Mouse (Mus musculus): Measurements from ENCODE around the gene Hs6st2.

The Hs6st2 gene

GRCm38 (mm10) chrX:51681756-51682155 is at the start of gene Hs6st2:
TSS of gene Hs6st2 (minus strand) at chrX:51681856.
- no peak for DNase-seq

DNA sequence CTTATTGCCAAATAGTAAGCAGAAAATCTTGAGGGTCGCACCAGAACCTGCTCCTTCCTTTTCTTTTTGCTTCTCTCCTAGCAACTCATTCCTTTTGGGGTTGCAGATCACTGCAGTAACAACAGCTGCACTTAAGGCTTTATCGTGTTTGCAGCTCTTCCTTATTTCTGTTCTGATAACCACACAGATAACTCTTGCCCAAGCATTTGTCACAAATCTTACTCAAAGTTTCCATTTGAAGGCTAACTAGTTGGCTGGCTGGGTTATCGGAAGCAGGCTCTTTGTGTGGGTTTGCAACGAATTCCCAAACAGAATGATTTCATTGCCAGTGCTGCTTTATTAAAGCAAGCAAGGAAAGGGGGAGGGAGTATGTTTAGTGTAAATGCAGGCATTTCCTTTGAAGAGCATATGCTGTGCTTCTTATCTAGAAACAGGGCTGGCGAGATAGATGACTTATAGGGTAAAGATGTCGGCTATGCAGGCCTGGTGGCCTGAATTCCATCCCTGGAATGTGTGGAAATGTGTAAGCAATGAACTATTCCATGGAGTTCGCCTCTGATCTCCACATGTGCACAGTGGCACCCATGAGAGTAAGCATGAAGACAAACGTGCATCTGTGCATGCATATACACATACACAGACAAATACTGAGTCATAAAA is 32.6 kb upstream of the Hs6st2 start:
- DNase-seq = no peak

DNA sequence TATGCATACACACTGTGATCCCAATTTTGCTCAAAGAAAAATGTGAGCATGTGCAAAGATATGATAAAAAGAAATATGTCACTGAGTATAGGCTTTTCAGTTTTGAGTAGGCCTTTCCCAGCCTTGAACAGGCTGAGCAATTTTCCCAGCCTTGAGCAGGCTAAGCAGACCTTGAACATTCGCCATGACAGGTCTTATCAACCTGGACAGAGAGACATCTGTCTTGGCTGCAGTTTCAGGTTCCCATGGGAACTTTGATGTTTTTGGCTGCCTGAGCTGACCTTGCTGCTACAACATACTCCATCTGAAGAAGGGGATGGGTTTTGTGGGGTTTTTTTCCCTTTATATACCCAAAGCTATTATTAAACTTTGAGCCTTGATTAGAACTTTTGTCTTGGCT is 31.3 kb upstream of the Hs6st2 start:
- no peak for DNase-seq

GRCm38 (mm10) chrX:51702823-51703222 is 21.2 kb upstream of the Hs6st2 start:
- no peak for DNase-seq

DNA sequence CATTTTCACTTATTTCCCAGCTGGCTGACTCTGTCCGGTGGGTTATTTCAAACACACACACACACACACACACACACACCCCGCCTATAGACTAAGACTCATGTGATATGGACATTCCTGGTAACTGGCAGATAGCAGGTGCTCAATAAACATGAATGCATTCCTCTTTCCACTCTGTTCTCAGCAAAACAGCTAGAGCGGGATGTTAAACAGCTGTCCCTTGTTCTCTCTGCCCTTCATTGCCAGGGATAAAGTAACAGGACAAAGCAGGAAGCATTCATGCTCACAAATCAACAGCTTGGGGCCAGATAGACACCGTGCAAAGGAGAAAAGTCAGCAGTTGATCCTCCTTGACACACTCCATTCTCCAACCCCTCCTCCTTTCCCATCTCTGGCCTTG is 17.4 kb upstream of the Hs6st2 start:
- no peak for DNase-seq

DNA sequence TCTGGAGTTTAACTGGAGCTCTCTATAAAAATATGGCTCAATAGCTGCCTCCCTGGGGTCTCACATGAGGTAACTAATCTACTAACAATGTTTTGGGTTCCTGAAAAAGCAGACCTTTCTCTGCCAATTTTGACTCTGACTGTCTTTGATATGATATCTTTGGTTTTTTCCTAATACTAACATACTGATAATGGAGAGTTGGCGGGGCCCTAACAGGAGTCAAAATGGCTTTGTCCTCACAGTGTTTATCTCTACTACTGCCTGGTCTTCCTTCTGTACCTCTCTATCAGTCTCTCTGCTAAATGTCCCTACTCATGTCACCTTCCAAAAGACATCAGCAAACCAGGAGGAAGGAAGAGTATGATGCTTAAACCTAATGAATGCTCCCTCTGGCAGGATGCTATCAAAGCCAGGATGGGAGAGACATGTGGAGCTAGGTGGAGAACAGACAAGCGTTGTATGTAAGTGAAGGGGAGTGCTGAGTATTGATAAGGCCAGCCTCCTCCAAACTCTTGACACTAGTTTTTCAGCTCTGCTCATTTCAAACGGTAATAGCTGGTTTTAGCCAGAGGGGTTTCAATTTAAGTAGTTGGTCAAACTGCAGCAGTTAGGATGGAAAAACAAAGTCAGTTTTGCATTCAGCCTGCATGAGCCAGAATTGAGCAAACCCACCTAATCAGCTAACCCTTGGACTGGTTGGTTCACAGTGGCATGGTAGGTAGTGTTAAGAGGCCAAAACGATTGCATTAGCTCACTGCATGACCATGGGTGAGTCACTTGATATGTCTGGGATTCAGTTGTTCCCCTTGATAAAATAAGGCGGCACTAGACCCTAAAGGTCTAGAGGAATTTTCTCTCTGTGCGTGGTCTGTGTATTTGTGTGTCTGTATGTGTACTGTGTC is 4.6 kb upstream of the Hs6st2 start:
- DNase-seq = no peak

- no peak for DNase-seq
Observed at GRCm38 (mm10) chrX:51684336-51685056, 2.8 kb upstream of the Hs6st2 start.

GRCm38 (mm10) chrX:51681170-51681667 is 437 bp downstream of the Hs6st2 start:
- DNase-seq = peak; percentile 42

- peak; percentile 67 for DNase-seq
Observed at GRCm38 (mm10) chrX:51680428-51681169, 1.1 kb downstream of the Hs6st2 start.

- peak; percentile 7 for DNase-seq
Observed at GRCm38 (mm10) chrX:51679601-51680427, 1.8 kb downstream of the Hs6st2 start.

DNA sequence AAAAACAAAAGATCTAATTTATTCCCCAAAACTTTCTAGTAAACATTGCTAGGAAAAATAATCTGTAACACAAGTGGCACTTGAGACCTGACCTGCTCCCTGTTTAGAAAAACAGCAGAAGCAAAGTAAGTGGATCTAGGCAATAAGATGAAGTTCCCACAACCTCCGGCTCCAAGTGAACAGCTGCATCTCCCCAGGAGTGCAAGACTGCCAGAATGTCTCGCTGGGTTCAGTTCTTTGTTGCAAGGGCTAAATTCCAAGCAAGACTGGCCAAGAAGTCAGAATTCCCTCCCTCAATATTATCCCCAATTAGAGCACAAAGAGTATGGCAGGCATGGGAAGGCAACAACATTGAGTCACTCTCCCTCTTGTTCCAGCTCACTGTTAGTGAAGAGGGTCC is 23.4 kb downstream of the Hs6st2 start:
- DNase-seq = no peak

GRCm38 (mm10) chrX:51642661-51643257 is 38.9 kb downstream of the Hs6st2 start:
- no peak for DNase-seq

GRCm38 (mm10) chrX:51635756-51636155 is 45.9 kb downstream of the Hs6st2 start:
- no peak for DNase-seq

- no peak for DNase-seq
Observed at GRCm38 (mm10) chrX:51631376-51631775, 50.3 kb downstream of the Hs6st2 start.

- no peak for DNase-seq
Observed at GRCm38 (mm10) chrX:51614384-51615004, 67.2 kb downstream of the Hs6st2 start.

DNA sequence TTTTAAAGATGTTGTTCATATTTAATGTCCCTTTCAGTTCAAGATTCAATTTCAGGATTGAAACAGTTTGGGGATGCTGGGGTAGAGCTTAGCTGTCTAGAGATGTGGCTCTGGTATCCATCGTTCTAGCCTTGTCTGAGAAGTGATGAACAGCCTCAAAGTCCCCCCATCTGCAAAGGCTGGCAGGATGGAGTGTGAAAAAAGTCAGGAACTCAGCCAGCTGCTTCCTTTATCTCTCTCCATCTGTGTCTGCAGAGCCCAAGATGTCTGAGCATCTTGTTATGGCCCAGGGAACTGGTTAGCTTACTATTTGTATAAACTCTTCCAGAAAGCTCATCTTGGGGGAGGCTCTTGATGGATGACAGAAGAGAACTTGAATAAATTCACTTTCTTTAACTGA is 70.9 kb downstream of the Hs6st2 start:
- peak; percentile 3 for DNase-seq

GRCm38 (mm10) chrX:51606231-51606863 is 75.3 kb downstream of the Hs6st2 start:
- DNase-seq = no peak

DNA sequence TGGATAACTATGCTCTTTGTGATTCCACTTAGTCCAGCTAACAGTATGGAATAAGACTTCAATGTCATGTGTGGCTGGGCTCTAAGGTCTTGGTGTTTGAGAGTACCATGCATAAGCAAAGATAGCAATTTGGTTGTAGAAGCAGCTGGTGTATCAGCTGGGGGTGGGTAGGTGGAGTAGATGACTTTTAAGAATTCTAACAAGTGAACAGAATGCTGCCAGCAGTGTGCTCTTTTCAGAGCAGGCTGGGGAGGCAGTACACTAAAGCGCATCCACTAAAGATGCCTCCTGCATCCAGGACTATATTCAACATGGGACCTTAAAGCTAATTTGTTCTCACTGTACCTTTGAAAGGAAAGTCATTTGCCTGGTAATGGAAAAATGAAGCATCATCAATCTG is 88.9 kb downstream of the Hs6st2 start:
- no peak for DNase-seq

GRCm38 (mm10) chrX:51590448-51591010 is 91.1 kb downstream of the Hs6st2 start:
- DNase-seq = no peak

- DNase-seq = no peak
Observed at GRCm38 (mm10) chrX:51585444-51585843, 96.2 kb downstream of the Hs6st2 start.

All from right cerebral cortex, postnatal 4 days (tissue).